Mouse (Mus musculus): ENCODE measurements around the gene Emid1. TPM values are rescaled to one million over a fixed set of nuclear protein-coding genes. Genes with fewer than 3 reads are reported as not detected.
A peak's percentile ranks its signal among the peaks of the same experiment; 100 is the strongest.

Emid1 gene
- total and polyA plus RNA-seq, 3 experiments: not detected

DNA sequence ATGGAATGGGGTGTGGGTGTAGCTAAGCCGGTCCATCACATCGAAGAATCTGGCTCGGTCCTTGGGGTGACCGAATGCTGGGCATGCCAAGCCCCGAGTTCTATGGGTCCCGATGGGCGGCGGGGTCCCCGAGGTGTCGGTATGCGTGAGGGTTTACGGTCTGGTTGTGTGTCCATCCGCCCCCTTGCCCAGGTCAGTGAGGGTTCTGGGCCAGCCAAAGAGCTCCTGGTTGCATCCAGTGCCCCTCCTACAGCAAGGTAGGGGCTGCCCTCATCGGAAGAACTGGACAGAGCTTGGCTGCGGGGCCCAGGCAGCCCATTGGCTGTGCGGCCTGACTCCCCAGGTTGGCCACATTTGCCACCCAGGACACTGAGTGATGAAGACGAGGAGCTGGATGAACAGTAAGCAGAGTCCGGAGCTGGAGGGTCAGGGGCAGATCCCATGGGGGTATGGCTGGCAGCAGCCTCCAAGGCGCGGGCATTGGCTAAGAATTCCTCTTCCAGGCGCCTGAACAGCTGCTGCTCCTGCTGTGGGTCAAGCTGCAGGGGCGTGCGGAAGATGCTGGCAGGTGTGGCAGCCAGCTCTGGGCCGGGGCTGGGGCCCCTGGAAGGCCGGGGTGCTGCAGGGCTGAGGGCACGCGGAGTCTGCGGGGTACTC lies 91.2 kb downstream of the Emid1 start:
- Histone ChIP-seq H3K27ac (ENCODE audit: insufficient read depth, low read depth) (peak overlapping the region; percentile 34; the same call in 1 of the 2 replicates), H3K9me3 (replicated peaks; ENCODE audit: low read length) (no peaks in the 10 kb centered on the region), H3K4me2 (ENCODE audit: insufficient read depth, low read depth, poor library complexity, severe bottlenecking) (peak overlapping the region; percentile 63), H3K4me1 (ENCODE audit: control insufficient read depth in 1 of 2, insufficient read depth in 2 of 2) (peaks cover 39 to 81% of the 10 kb centered on the region in 2 experiments), H3K4me3 (replicated peaks in 1 of 3; ENCODE audit: low read depth in 2 of 3, low read length in 2 of 3, poor library complexity in 1 of 3) (peak overlapping the region in 1 of 3 experiments; percentile 26), H3K27me3 (replicated peaks) (peaks cover 24% of the 10 kb centered on the region), H3K79me2 (replicated peaks; ENCODE audit: control insufficient read depth, extremely low read depth, insufficient read depth, poor library complexity, severe bottlenecking) (no peaks in the 10 kb centered on the region), H3K36me3 (replicated peaks in 1 of 2; ENCODE audit: control insufficient read depth in 1 of 2, insufficient read depth in 1 of 2, low read length in 1 of 2) (peaks cover 0 to 14% of the 10 kb centered on the region in 2 experiments), H3K9ac (ENCODE audit: insufficient read depth, low read depth) (no peak overlapping the region)
- dilution Hi-C loops (cut with MboI; ENCODE audit: extremely low pct_ligation_motif_present, extremely low pct_unique_long_range_greater_than_20kb, low sequenced_read_pairs): no loop called here
- in situ Hi-C loops (cut with MboI; ENCODE audit: low pct_ligation_motif_present, low pct_unique_long_range_greater_than_20kb, low sequenced_read_pairs): loop anchor here (5.0 kb wide), 1 partner anchor 36 kb away; the partner anchor contains the start of genes Ewsr1 and Rhbdd3
- TF ChIP-seq JUND (conservative IDR thresholded peaks at IDR 0.05; ENCODE audit: low read depth, low read length) (no peak), MXI1 (IDR thresholded peaks at IDR 0.05; ENCODE audit: low read depth, low read length) (no peak), TBP (conservative IDR thresholded peaks at IDR 0.05; ENCODE audit: low read depth, low read length) (no peak), SMC3 (IDR thresholded peaks at IDR 0.05; ENCODE audit: low read depth, low read length) (no peak), BHLHE40 (IDR thresholded peaks at IDR 0.05; ENCODE audit: low read depth, low read length) (no peak), MEF2A (IDR thresholded peaks at IDR 0.05; ENCODE audit: borderline replicate concordance, low read depth, low read length) (no peak), RCOR1 (conservative IDR thresholded peaks at IDR 0.05; ENCODE audit: low read depth, low read length) (no peak), NRF1 (IDR thresholded peaks at IDR 0.05; ENCODE audit: low read depth, low read length) (no peak), NELFE (IDR thresholded peaks at IDR 0.05; ENCODE audit: low read depth, low read length) (no peak), RAD21 (IDR thresholded peaks at IDR 0.05; ENCODE audit: low read depth, low read length) (no peak), POLR2A (IDR thresholded peaks at IDR 0.05; ENCODE audit: low read depth, low read length) (no peak), MAFK (IDR thresholded peaks at IDR 0.05; ENCODE audit: insufficient replicate concordance, low read length) (no peak), TCF12 (IDR thresholded peaks at IDR 0.05; ENCODE audit: low read depth, low read length) (no peak), ZMIZ1 (IDR thresholded peaks at IDR 0.05; ENCODE audit: low read depth, low read length) (no peak), MAX (IDR thresholded peaks at IDR 0.05; ENCODE audit: low read length) (no peak), USF2 (conservative IDR thresholded peaks at IDR 0.05; ENCODE audit: low read depth, low read length) (no peak), CHD2 (IDR thresholded peaks at IDR 0.05; ENCODE audit: low read length) (no peak), JUN (IDR thresholded peaks at IDR 0.05; ENCODE audit: insufficient read depth, low read depth, low read length) (no peak)
- no peak for DNase-seq (ENCODE audit: extremely low read depth)

DNA sequence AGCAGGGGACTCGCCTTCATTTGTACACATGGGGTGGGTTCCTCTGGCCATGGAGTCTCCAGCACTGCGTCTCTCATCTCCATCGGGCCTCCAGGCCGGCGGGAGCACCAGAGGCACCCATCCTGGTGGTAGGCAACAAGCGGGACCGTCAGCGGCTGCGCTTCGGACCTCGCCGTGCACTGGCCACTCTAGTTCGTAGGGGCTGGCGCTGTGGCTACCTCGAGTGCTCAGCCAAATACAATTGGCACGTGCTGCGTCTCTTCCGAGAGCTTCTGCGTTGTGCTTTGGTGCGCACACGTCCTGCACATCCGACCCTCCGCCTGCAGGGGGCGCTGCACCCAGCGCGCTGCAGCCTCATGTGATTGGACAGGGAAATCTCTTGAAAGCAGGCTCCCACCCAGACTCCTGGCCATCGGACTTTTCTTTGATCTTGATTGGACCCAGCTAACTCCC lies 92.3 kb downstream of the Emid1 start:
- dilution Hi-C loops (cut with MboI; ENCODE audit: extremely low pct_ligation_motif_present, extremely low pct_unique_long_range_greater_than_20kb, low sequenced_read_pairs): no loop called here
- Histone ChIP-seq H3K79me2 (replicated peaks; ENCODE audit: control insufficient read depth, extremely low read depth, insufficient read depth, poor library complexity, severe bottlenecking) (no peaks in the 10 kb centered on the region), H3K36me3 (replicated peaks in 1 of 2; ENCODE audit: control insufficient read depth in 1 of 2, insufficient read depth in 1 of 2, low read length in 1 of 2) (peaks cover 0 to 14% of the 10 kb centered on the region in 2 experiments), H3K27me3 (replicated peaks) (peaks cover 24% of the 10 kb centered on the region), H3K9ac (ENCODE audit: insufficient read depth, low read depth) (no peak overlapping the region), H3K27ac (ENCODE audit: insufficient read depth, low read depth) (no peak overlapping the region), H3K4me1 (ENCODE audit: control insufficient read depth in 1 of 2, insufficient read depth in 2 of 2) (peaks cover 45 to 88% of the 10 kb centered on the region in 2 experiments), H3K4me2 (ENCODE audit: insufficient read depth, low read depth, poor library complexity, severe bottlenecking) (no peak overlapping the region), H3K4me3 (replicated peaks in 1 of 3; ENCODE audit: low read depth in 2 of 3, low read length in 2 of 3, poor library complexity in 1 of 3) (no peak overlapping the region), H3K9me3 (replicated peaks; ENCODE audit: low read length) (no peaks in the 10 kb centered on the region)
- in situ Hi-C loops (cut with MboI; ENCODE audit: low pct_ligation_motif_present, low pct_unique_long_range_greater_than_20kb, low sequenced_read_pairs): loop anchor here (5.0 kb wide), 1 partner anchor 38 kb away; the partner anchor contains the start of genes Ewsr1 and Rhbdd3
- no peak for DNase-seq (ENCODE audit: extremely low read depth)
- TF ChIP-seq ZKSCAN1 (IDR thresholded peaks at IDR 0.05; ENCODE audit: borderline replicate concordance, low read depth, low read length) (no peak), CTCF (conservative IDR thresholded peaks at IDR 0.05 in 1 of 2, IDR thresholded peaks at IDR 0.05 in 1 of 2; ENCODE audit: low read depth in 2 of 2, low read length in 2 of 2) (peak; percentile 73 to 83), MXI1 (IDR thresholded peaks at IDR 0.05; ENCODE audit: low read depth, low read length) (no peak), CHD1 (IDR thresholded peaks at IDR 0.05; ENCODE audit: low read depth, low read length) (no peak), BHLHE40 (IDR thresholded peaks at IDR 0.05; ENCODE audit: low read depth, low read length) (0 out of 2 replicates have a peak, but pooled peaks have one; percentile 3), ELF1 (IDR thresholded peaks at IDR 0.05; ENCODE audit: low read depth, low read length) (no peak)
